Comparison of ENCODE assay signal across 8 mouse cellular contexts in genomic region chr19:45796061-45796556, GRCm38 (mm10). TPM values are rescaled to one million over a fixed set of nuclear protein-coding genes. Genes with fewer than 3 reads are reported as not detected.
DNase-seq lines count a peak whose midpoint lies in the region; ATAC-seq lines count a peak whose summit lies in the region.

No protein-coding gene starts in this region.

- H3K4me2 ChIP-seq in hindbrain, embryonic 14.5 days (replicated peaks): peak overlapping the region; percentile 19; the same call in 1 of the 2 replicates

- DNase-seq in heart, adult 11 months: peak; percentile 89
- DNase-seq in heart, postnatal 10 days: no peak
- peak; percentile 96 for DNase-seq in R1 (ENCODE audit: low read depth, low spot score)
- no peak for DNase-seq in hindbrain, embryonic 14.5 days (ENCODE audit: low spot score)
- peak; percentile 57 for DNase-seq in lung, postnatal 14 days
- peak; percentile 52 to 57 for DNase-seq in thymus, postnatal 10 days (ENCODE audit: low spot score in 2 of 2)
- DNase-seq in layer of hippocampus, postnatal 10 days (ENCODE audit: low spot score in 2 of 2): no peak
- DNase-seq in cerebellum, postnatal 36 days: no peak

- no peak overlapping the region for H3K27ac ChIP-seq in hindbrain, embryonic 14.5 days

- no peaks in the 10 kb centered on the region for H3K27me3 ChIP-seq in hindbrain, embryonic 14.5 days (ENCODE audit: control insufficient read depth, insufficient read depth, low read length)

- no peaks in the 10 kb centered on the region for H3K36me3 ChIP-seq in hindbrain, embryonic 14.5 days (replicated peaks; ENCODE audit: control insufficient read depth, insufficient read depth)

- 13% methylated on average over 15 of the region's 15 CpGs for WGBS in hindbrain, embryonic 14.5 days

- H3K4me1 ChIP-seq in hindbrain, embryonic 14.5 days (replicated peaks; ENCODE audit: control insufficient read depth, insufficient read depth, low read length): 0 out of 2 replicates have a peak, but pooled peaks cover 3% of the 10 kb centered on the region

- intact Hi-C loops in heart, postnatal 10 days (cut with DNase I): no loop called here

- no peak overlapping the region for H3K4me3 ChIP-seq in hindbrain, embryonic 14.5 days (replicated peaks; ENCODE audit: low read length)

- no peak for ATAC-seq in hindbrain, embryonic 14.5 days (ENCODE audit: low FRiP score)

- no peak overlapping the region for H3K9ac ChIP-seq in hindbrain, embryonic 14.5 days

- H3K9me3 ChIP-seq in hindbrain, embryonic 14.5 days (ENCODE audit: control insufficient read depth, low read length): no peaks in the 10 kb centered on the region

RNA-seq across cellular contexts. Expression of gene Mgea5, which starts 12.5 kb away (rescaled TPM):
- total RNA-seq in heart, postnatal 10 days (2021): 10 to 100 TPM; 73.6 to 77.1 TPM
- 88.2 and 95.4 TPM in 2 replicates for polyA plus RNA-seq in hindbrain, embryonic 14.5 days (2014; fragmentation: Nextera tagmentation; extraction: Ambion mirVana)
- total RNA-seq in layer of hippocampus, postnatal 10 days (2021): 100 to 1,000 TPM; 134 to 157 TPM

RNA-seq across cellular contexts. Expression of gene Kcnip2, which starts 19.8 kb away (rescaled TPM):
- 100 to 1,000 TPM; 121 to 139 TPM for total RNA-seq in heart, postnatal 10 days (2021)
- polyA plus RNA-seq in hindbrain, embryonic 14.5 days (2014; fragmentation: Nextera tagmentation; extraction: Ambion mirVana): 14.1 and 17.6 TPM in 2 replicates
- 100 to 1,000 TPM; 133 to 134 TPM for total RNA-seq in layer of hippocampus, postnatal 10 days (2021)

RNA-seq across cellular contexts. Expression of gene Npm3, which starts 46.7 kb away (rescaled TPM):
- total RNA-seq in heart, postnatal 10 days (2021): 10 to 100 TPM; 17.7 to 19.7 TPM
- polyA plus RNA-seq in hindbrain, embryonic 14.5 days (2014; fragmentation: Nextera tagmentation; extraction: Ambion mirVana): 6.9 and 7.2 TPM in 2 replicates
- total RNA-seq in layer of hippocampus, postnatal 10 days (2021): 10 to 100 TPM; 16.7 to 18.1 TPM

RNA-seq across cellular contexts. Expression of gene Fgf8, which starts 53.4 kb away (rescaled TPM):
- total RNA-seq in heart, postnatal 10 days (2021): not detected
- polyA plus RNA-seq in hindbrain, embryonic 14.5 days (2014; fragmentation: Nextera tagmentation; extraction: Ambion mirVana): 0.19 and 0.25 TPM in 2 replicates
- total RNA-seq in layer of hippocampus, postnatal 10 days (2021): not detected

Comparison
In these comparisons a context has a peak if more than half of its experiments do, and no peak if none do; other contexts are left out.
1. DNase-seq: peak in heart, adult 11 months (single experiment), R1 (single experiment), lung, postnatal 14 days (single experiment) and thymus, postnatal 10 days (2 of 2); none in heart, postnatal 10 days (0 of 2), hindbrain, embryonic 14.5 days (single experiment), layer of hippocampus, postnatal 10 days (0 of 2) and cerebellum, postnatal 36 days (0 of 2).